Mouse (Mus musculus) midbrain, embryonic 14.5 days (tissue): ENCODE measurements around the gene Ptpn3. TPM values are rescaled to one million over a fixed set of nuclear protein-coding genes. Genes with fewer than 3 reads are reported as not detected.

ENCODE experiments used
- ATAC-seq: fragments of 200-750 bp; cut with Nextera tagmentation; 2 replicates; pipeline ENCODE4 v1.8.0; 2017; ENCODE audit warnings: moderate number of reproducible peaks, moderate library complexity; ENCODE audit not compliant: low FRiP score, low TSS enrichment
- DNase-seq: peaks from one replicate; pipeline ENCODE4 v3.0.0-alpha.2; 2015
- H3K27ac ChIP-seq: fragments of 300-500 bp; sonication (generic); replicated peaks from 2 replicates; pipeline ENCODE4 v1.5.1; 2014; ENCODE audit warnings: mild to moderate bottlenecking, low read depth, low read length, moderate library complexity
- H3K27me3 ChIP-seq: fragments of 300-500 bp; sonication (generic); 2 replicates; pipeline ENCODE4 v1.6.1; 2014; ENCODE audit warnings: low read length, control low read depth, mixed read lengths; ENCODE audit not compliant: control insufficient read depth, insufficient read depth
- H3K36me3 ChIP-seq: fragments of 300-500 bp; sonication (generic); 2 replicates; pipeline ENCODE4 v1.6.1; 2014; ENCODE audit warnings: low read length, control low read depth; ENCODE audit not compliant: control insufficient read depth, insufficient read depth
- H3K4me1 ChIP-seq: fragments of 300-500 bp; sonication (generic); 2 replicates; pipeline ENCODE4 v1.6.1; 2014; ENCODE audit warnings: mild to moderate bottlenecking, antibody characterized with exemption, low read length, control low read depth; ENCODE audit not compliant: control insufficient read depth, insufficient read depth
- H3K4me2 ChIP-seq: fragments of 300-500 bp; sonication (generic); 2 replicates; pipeline ENCODE4 v1.6.1; 2014; ENCODE audit warnings: mild to moderate bottlenecking, low read length, moderate library complexity
- H3K4me3 ChIP-seq: fragments of 300-500 bp; sonication (generic); replicated peaks from 2 replicates; pipeline ENCODE4 v1.5.1; 2014; ENCODE audit warnings: low read depth, low read length
- H3K9ac ChIP-seq: fragments of 300-500 bp; sonication (generic); replicated peaks from 2 replicates; pipeline ENCODE4 v1.6.1; 2014; ENCODE audit warnings: mild to moderate bottlenecking, low read length, moderate library complexity
- H3K9me3 ChIP-seq: fragments of 300-500 bp; sonication (generic); 2 replicates; pipeline ENCODE4 v1.6.1; 2016; ENCODE audit warnings: low read length, control low read depth, mixed read lengths; ENCODE audit not compliant: control insufficient read depth
- WGBS: fragments of 180-500 bp; shearing (Covaris S2); extraction: QIAGEN DNeasy Blood & Tissue Kit; methylation state at CpG from one replicate; pipeline ENCODE4 v1.1.7; 2014; 5-methylcytosine and 5-hydroxymethylcytosine counted together
- polyA plus RNA-seq: library from polyadenylated mRNA; unstranded; fragments of >200 nt; fragmentation: Nextera tagmentation; extraction: Ambion mirVana; gene quantifications from 2 replicates; pipeline ENCODE4 v1.2.1, GENCODE M21; 2014

Gene Ptpn3
- polyA plus RNA-seq, 1 experiment from 2014 or later, result 3.1 TPM

- under 1% methylated on average over 37 of the region's 37 CpGs for WGBS
- ATAC-seq (no peak), DNase-seq (no peak)
- H3K27ac ChIP-seq, result no peak overlapping the region
- peak overlapping the region; percentile 71 for H3K9ac ChIP-seq
- H3K27me3 ChIP-seq, result peaks cover 30% of the 10 kb centered on the region
- H3K4me2 ChIP-seq, result peak overlapping the region; percentile 91
- H3K4me3 ChIP-seq, result peak overlapping the region; percentile 71
- H3K9me3 ChIP-seq, result no peaks in the 10 kb centered on the region
- H3K36me3 ChIP-seq, result no peaks in the 10 kb centered on the region
- peaks cover 21% of the 10 kb centered on the region for H3K4me1 ChIP-seq
Measured at GRCm38 (mm10) chr4:57300469-57301409, 898 bp downstream of the Ptpn3 start.

GRCm38 (mm10) chr4:57299701-57300468 lies 1.8 kb downstream of the Ptpn3 start:
- under 1% methylated on average over 97 of the region's 97 CpGs for WGBS
- H3K4me1 ChIP-seq, result peaks cover 21% of the 10 kb centered on the region
- peak overlapping the region; percentile 91 for H3K4me2 ChIP-seq
- peaks cover 30% of the 10 kb centered on the region for H3K27me3 ChIP-seq
- DNase-seq, result peak; percentile 76
- peak overlapping the region; percentile 71 for H3K4me3 ChIP-seq
- ATAC-seq, result peak; percentile 62
- H3K36me3 ChIP-seq, result no peaks in the 10 kb centered on the region
- no peaks in the 10 kb centered on the region for H3K9me3 ChIP-seq
- H3K27ac ChIP-seq, result no peak overlapping the region
- H3K9ac ChIP-seq, result peak overlapping the region; percentile 71

- H3K27ac ChIP-seq, result no peak overlapping the region
Measured at GRCm38 (mm10) chr4:57299308-57299700, 2.3 kb downstream of the Ptpn3 start.

DNA sequence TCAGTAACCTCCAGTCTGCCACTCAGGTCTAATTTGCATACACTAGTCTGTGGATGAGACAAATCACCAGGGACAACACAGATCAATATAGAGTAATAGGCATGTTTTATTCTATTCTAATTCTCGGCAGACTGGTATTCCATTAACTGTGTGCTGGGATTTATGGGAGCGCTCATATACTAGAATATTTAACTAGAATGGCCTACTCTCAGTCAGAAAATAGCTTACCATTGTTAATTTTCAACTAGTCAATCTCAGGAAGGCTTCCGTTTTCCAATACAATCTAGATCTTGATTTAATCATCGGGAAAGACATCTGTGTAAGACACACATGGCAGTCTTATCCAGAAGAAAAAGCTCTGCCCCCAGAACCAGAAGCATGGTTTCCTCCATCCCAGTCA lies 3.5 kb downstream of the Ptpn3 start:
- Histone ChIP-seq H3K4me1 (peaks cover 21% of the 10 kb centered on the region), H3K27me3 (peaks cover 30% of the 10 kb centered on the region), H3K9ac (no peak overlapping the region), H3K4me3 (no peak overlapping the region), H3K36me3 (no peaks in the 10 kb centered on the region), H3K4me2 (no peak overlapping the region), H3K27ac (no peak overlapping the region), H3K9me3 (no peaks in the 10 kb centered on the region)
- ATAC-seq, result no peak
- WGBS, result 71% methylated on average over 4 of the region's 4 CpGs
- no peak for DNase-seq

More at GRCm38 (mm10) chr4:57299308-57299700, 2.3 kb downstream of the Ptpn3 start:
- Histone ChIP-seq H3K27me3 (peaks cover 30% of the 10 kb centered on the region), H3K36me3 (no peaks in the 10 kb centered on the region), H3K4me1 (peaks cover 21% of the 10 kb centered on the region), H3K9ac (peak overlapping the region; percentile 71; the same call in 1 of the 2 replicates), H3K4me2 (peak overlapping the region; percentile 91), H3K9me3 (no peaks in the 10 kb centered on the region), H3K4me3 (peak overlapping the region; percentile 71)
- ATAC-seq, result no peak
- 3% methylated on average over 9 of the region's 9 CpGs for WGBS
- peak; percentile 66 for DNase-seq

GRCm38 (mm10) chr4:57294971-57295656 lies 6.5 kb downstream of the Ptpn3 start:
- Histone ChIP-seq H3K4me1 (peaks cover 6% of the 10 kb centered on the region; the same call in 1 of the 2 replicates), H3K27me3 (peaks cover 22% of the 10 kb centered on the region), H3K36me3 (no peaks in the 10 kb centered on the region), H3K4me3 (no peak overlapping the region), H3K9me3 (no peaks in the 10 kb centered on the region), H3K4me2 (no peak overlapping the region), H3K27ac (no peak overlapping the region), H3K9ac (no peak overlapping the region)
- ATAC-seq (no peak), DNase-seq (no peak)
- WGBS, result 82% methylated on average over 9 of the region's 9 CpGs

DNA sequence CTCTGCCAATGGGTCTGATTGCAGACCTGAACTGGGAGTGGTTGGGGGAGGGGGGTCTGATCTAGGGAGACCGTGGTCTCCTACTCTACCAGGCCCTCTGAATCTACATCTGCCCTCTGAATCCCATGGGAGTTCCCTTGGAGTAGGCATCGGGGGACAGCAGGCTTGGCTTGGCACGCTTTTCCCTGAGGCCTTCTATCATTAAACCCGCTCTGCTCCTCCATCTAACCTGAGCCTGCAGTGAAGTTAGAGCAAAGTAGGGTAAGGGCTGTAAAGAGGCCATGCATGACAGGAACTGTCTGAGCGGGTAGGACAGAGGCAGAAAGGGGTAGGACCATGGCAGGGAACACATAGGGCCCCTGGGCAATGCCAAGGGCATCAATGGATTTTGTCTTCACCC lies 9.0 kb downstream of the Ptpn3 start:
- H3K27ac ChIP-seq, result no peak overlapping the region
- no peak overlapping the region for H3K9ac ChIP-seq
- no peak for DNase-seq
- H3K36me3 ChIP-seq, result no peaks in the 10 kb centered on the region
- H3K9me3 ChIP-seq, result no peaks in the 10 kb centered on the region; the same call in 1 of the 2 replicates
- ATAC-seq, result no peak; the same call in 1 of the 2 replicates
- H3K4me2 ChIP-seq, result no peak overlapping the region
- H3K4me3 ChIP-seq, result no peak overlapping the region
- WGBS, result 88% methylated on average over 5 of the region's 5 CpGs
- 0 out of 2 replicates have a peak, but pooled peaks cover 8% of the 10 kb centered on the region for H3K27me3 ChIP-seq
- H3K4me1 ChIP-seq, result no peaks in the 10 kb centered on the region

DNA sequence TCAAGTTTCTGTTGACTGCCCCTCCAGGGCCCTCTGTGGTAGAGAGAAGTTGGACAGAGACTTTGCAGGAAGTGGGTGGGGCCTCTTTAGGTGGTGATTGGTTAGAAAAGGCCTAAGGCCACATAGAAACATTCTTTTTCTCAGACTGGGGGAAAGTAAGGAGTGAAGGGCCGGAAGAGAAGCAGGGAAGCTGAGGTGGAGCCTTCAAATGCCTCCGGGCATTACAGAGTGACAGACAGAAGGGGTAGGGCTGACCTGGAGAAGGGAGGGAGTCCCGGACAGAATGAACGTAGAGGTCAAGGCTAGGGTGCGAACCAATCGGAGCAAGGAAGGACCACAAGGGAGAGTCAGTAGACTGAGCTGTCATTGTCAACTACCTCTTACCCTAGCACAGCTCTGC lies 11.6 kb downstream of the Ptpn3 start:
- Histone ChIP-seq H3K4me1 (no peaks in the 10 kb centered on the region), H3K36me3 (no peaks in the 10 kb centered on the region), H3K27ac (no peak overlapping the region), H3K4me3 (no peak overlapping the region), H3K27me3 (no peaks in the 10 kb centered on the region), H3K4me2 (no peak overlapping the region), H3K9me3 (no peaks in the 10 kb centered on the region; the same call in 1 of the 2 replicates), H3K9ac (no peak overlapping the region)
- WGBS, result 95% methylated on average over 6 of the region's 6 CpGs
- DNase-seq, result no peak
- ATAC-seq, result no peak

- no peaks in the 10 kb centered on the region for H3K4me1 ChIP-seq
- H3K4me3 ChIP-seq, result no peak overlapping the region
- H3K4me2 ChIP-seq, result no peak overlapping the region
- no peaks in the 10 kb centered on the region for H3K36me3 ChIP-seq
- ATAC-seq (no peak), DNase-seq (no peak)
- no peak overlapping the region for H3K27ac ChIP-seq
- no peaks in the 10 kb centered on the region; the same call in 1 of the 2 replicates for H3K9me3 ChIP-seq
- 88% methylated on average over 3 of the region's 3 CpGs for WGBS
- no peaks in the 10 kb centered on the region for H3K27me3 ChIP-seq
- H3K9ac ChIP-seq, result no peak overlapping the region
Measured at GRCm38 (mm10) chr4:57287808-57288207, 13.8 kb downstream of the Ptpn3 start.
